Mouse (Mus musculus) lung, postnatal 10 days (tissue): ENCODE measurements around the gene Gpr34.

Source experiments
- DNase-seq: peaks from one replicate; pipeline ENCODE4 v3.0.0; 2021

Gene Gpr34

GRCm38 (mm10) chrX:13681748-13682147 is 49.9 kb downstream of the Gpr34 start:
- DNase-seq: no peak

- DNase-seq: no peak
Measured at GRCm38 (mm10) chrX:13686589-13686988, 54.7 kb downstream of the Gpr34 start.

GRCm38 (mm10) chrX:13688356-13688755 is 56.5 kb downstream of the Gpr34 start:
- DNase-seq: no peak
